Mouse (Mus musculus): ENCODE measurements around the gene Mgat4e. TPM values are rescaled to one million over a fixed set of nuclear protein-coding genes. Genes with fewer than 3 reads are reported as not detected.
"Not testable (repeated sequence)": the region's sequence is repeated elsewhere in the genome, so short reads cannot be mapped to it uniquely, and the experiment has no call there.

Gene Mgat4e
- total and polyA plus RNA-seq, 2 experiments from 2014 or later = not detected

GRCm38 (mm10) chr1:134520001-134520721, 29.3 kb downstream of the Mgat4e start:
- no peaks in the 10 kb centered on the region for H3K9me3 ChIP-seq (ENCODE audit: low read length)
- no peak overlapping the region for H3K4me3 ChIP-seq (ENCODE audit: low read depth, low read length)
- 84% methylated on average over 8 of the region's 8 CpGs for WGBS
- H3K27ac ChIP-seq (ENCODE audit: low read depth, low read length) = no peak overlapping the region
- H3K36me3 ChIP-seq (ENCODE audit: insufficient read depth, low read length) = no peaks in the 10 kb centered on the region
- H3K4me2 ChIP-seq (ENCODE audit: low read depth, low read length, poor library complexity, severe bottlenecking) = no peak overlapping the region
- H3K4me1 ChIP-seq (ENCODE audit: insufficient read depth, low read length) = no peaks in the 10 kb centered on the region
- no peak for DNase-seq (ENCODE audit: low spot score)
- no peak for ATAC-seq (ENCODE audit: low FRiP score)
- H3K27me3 ChIP-seq (ENCODE audit: insufficient read depth, low read length) = no peaks in the 10 kb centered on the region
- no peak for TF ChIP-seq CTCF (IDR thresholded peaks at IDR 0.05)
- H3K9ac ChIP-seq (replicated peaks; ENCODE audit: low read length, poor library complexity, severe bottlenecking) = no peak overlapping the region

- H3K27me3 ChIP-seq (ENCODE audit: insufficient read depth, low read length); H3K27ac ChIP-seq (ENCODE audit: low read depth, low read length); H3K9ac ChIP-seq (replicated peaks; ENCODE audit: low read length, poor library complexity, severe bottlenecking); DNase-seq (ENCODE audit: low spot score); H3K9me3 ChIP-seq (ENCODE audit: low read length); H3K4me3 ChIP-seq (ENCODE audit: low read depth, low read length); H3K36me3 ChIP-seq (ENCODE audit: insufficient read depth, low read length); H3K4me1 ChIP-seq (ENCODE audit: insufficient read depth, low read length); ATAC-seq (ENCODE audit: low FRiP score); H3K4me2 ChIP-seq (ENCODE audit: low read depth, low read length, poor library complexity, severe bottlenecking): not testable (repeated sequence)
- WGBS = 98% methylated on average over 5 of the region's 5 CpGs
These were observed 30.3 kb downstream of the Mgat4e start for GRCm38 (mm10) chr1:134519201-134519600.

- Histone ChIP-seq H3K27me3 (ENCODE audit: insufficient read depth, low read length) (no peaks in the 10 kb centered on the region), H3K9me3 (ENCODE audit: low read length) (no peaks in the 10 kb centered on the region), H3K4me2 (ENCODE audit: low read depth, low read length, poor library complexity, severe bottlenecking) (no peak overlapping the region), H3K9ac (replicated peaks; ENCODE audit: low read length, poor library complexity, severe bottlenecking) (no peak overlapping the region), H3K36me3 (ENCODE audit: insufficient read depth, low read length) (no peaks in the 10 kb centered on the region), H3K27ac (ENCODE audit: low read depth, low read length) (no peak overlapping the region), H3K4me1 (ENCODE audit: insufficient read depth, low read length) (no peaks in the 10 kb centered on the region), H3K4me3 (ENCODE audit: low read depth, low read length) (no peak overlapping the region)
- ATAC-seq (ENCODE audit: low FRiP score) = no peak
- WGBS = 13% methylated on average over 7 of the region's 7 CpGs
- peak; percentile 74 for TF ChIP-seq CTCF (IDR thresholded peaks at IDR 0.05)
- DNase-seq (ENCODE audit: low spot score) = peak; percentile 89
These were observed 30.8 kb downstream of the Mgat4e start for GRCm38 (mm10) chr1:134518677-134519076.

GRCm38 (mm10) chr1:134517841-134518240, 31.6 kb downstream of the Mgat4e start:
- H3K4me1 ChIP-seq (ENCODE audit: insufficient read depth, low read length); ATAC-seq (ENCODE audit: low FRiP score); H3K27me3 ChIP-seq (ENCODE audit: insufficient read depth, low read length); H3K4me3 ChIP-seq (ENCODE audit: low read depth, low read length); H3K36me3 ChIP-seq (ENCODE audit: insufficient read depth, low read length); H3K27ac ChIP-seq (ENCODE audit: low read depth, low read length); DNase-seq (ENCODE audit: low spot score); H3K9me3 ChIP-seq (ENCODE audit: low read length); H3K4me2 ChIP-seq (ENCODE audit: low read depth, low read length, poor library complexity, severe bottlenecking); H3K9ac ChIP-seq (replicated peaks; ENCODE audit: low read length, poor library complexity, severe bottlenecking): not testable (repeated sequence)
- 97% methylated on average over 14 of the region's 14 CpGs for WGBS

GRCm38 (mm10) chr1:134516491-134517198, 32.8 kb downstream of the Mgat4e start:
- Histone ChIP-seq H3K9me3 (ENCODE audit: low read length) (no peaks in the 10 kb centered on the region), H3K4me3 (ENCODE audit: low read depth, low read length) (no peak overlapping the region), H3K27ac (ENCODE audit: low read depth, low read length) (no peak overlapping the region; the same call in 1 of the 2 replicates), H3K27me3 (ENCODE audit: insufficient read depth, low read length) (no peaks in the 10 kb centered on the region; the same call in 1 of the 2 replicates), H3K9ac (replicated peaks; ENCODE audit: low read length, poor library complexity, severe bottlenecking) (no peak overlapping the region), H3K4me2 (ENCODE audit: low read depth, low read length, poor library complexity, severe bottlenecking) (no peak overlapping the region), H3K4me1 (ENCODE audit: insufficient read depth, low read length) (no peaks in the 10 kb centered on the region), H3K36me3 (ENCODE audit: insufficient read depth, low read length) (no peaks in the 10 kb centered on the region)
- WGBS = 17% methylated on average over 4 of the region's 4 CpGs
- ATAC-seq (ENCODE audit: low FRiP score) = no peak
- DNase-seq (ENCODE audit: low spot score) = peak; percentile 44
- TF ChIP-seq CTCF (IDR thresholded peaks at IDR 0.05) = no peak

- Histone ChIP-seq H3K27me3 (ENCODE audit: insufficient read depth, low read length) (no peaks in the 10 kb centered on the region; the same call in 1 of the 2 replicates), H3K27ac (ENCODE audit: low read depth, low read length) (no peak overlapping the region), H3K4me3 (ENCODE audit: low read depth, low read length) (no peak overlapping the region), H3K9ac (replicated peaks; ENCODE audit: low read length, poor library complexity, severe bottlenecking) (no peak overlapping the region), H3K36me3 (ENCODE audit: insufficient read depth, low read length) (no peaks in the 10 kb centered on the region), H3K4me1 (ENCODE audit: insufficient read depth, low read length) (no peaks in the 10 kb centered on the region), H3K9me3 (ENCODE audit: low read length) (no peaks in the 10 kb centered on the region), H3K4me2 (ENCODE audit: low read depth, low read length, poor library complexity, severe bottlenecking) (no peak overlapping the region)
- ATAC-seq (ENCODE audit: low FRiP score) = no peak
- TF ChIP-seq CTCF (IDR thresholded peaks at IDR 0.05) = no peak
- DNase-seq (ENCODE audit: low spot score) = peak; percentile 20
- WGBS = 83% methylated on average over 2 of the region's 2 CpGs
These were observed 33.6 kb downstream of the Mgat4e start for GRCm38 (mm10) chr1:134515891-134516290.

Data from midbrain, postnatal 0 days (tissue).